Mouse (Mus musculus): ENCODE results near the gene Aplf.

GRCm38 (mm10) chr6:87695947-87696346 is 24.0 kb upstream of the Aplf start:
- TF ChIP-seq CTCF (IDR thresholded peaks at IDR 0.05; ENCODE audit: low read depth, low read length), result no peak
- no peak for TF ChIP-seq POLR2A (IDR thresholded peaks at IDR 0.05; ENCODE audit: borderline replicate concordance, low read depth, low read length)
